Mouse (Mus musculus): Measurements from ENCODE around the gene Ccdc159. TPM values are rescaled to one million over a fixed set of nuclear protein-coding genes. Genes with fewer than 3 reads are reported as not detected.

The Ccdc159 gene
- not detected in 2 replicates for total RNA-seq (2015; ENCODE audit: low replicate concordance)
- not detected in 2 replicates for total RNA-seq (2017; ENCODE audit: low replicate concordance)

DNA sequence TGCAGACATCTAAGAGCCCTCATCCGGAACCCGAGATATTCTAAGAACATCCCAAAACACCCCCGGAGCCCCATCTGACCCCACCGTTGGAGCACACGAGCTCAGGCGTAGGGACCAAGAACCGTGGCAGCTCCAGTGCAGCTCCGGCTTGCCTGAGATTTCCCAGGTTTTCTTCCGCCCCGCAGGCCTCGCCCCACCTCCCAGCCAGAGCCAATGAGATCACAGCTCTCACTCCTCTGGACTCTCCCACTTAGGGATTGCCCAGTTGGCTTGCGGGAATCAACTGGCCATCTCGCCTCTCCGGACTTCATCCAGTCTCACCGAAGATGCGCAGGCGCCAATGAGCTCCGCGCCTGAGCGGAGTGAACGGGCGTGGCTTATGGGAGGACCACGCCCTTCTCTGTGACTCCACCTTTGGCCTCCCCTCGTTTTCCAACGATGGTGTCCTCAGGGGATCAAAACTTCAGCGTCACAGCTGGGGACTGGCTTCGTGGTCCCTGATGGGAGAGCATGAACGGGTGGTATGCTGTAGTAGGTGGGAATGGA, at the start of gene Ccdc159, which contains the start of gene Tmem205:
TSS of gene Ccdc159 (plus strand) at position 264 of the 546 bp plus-strand sequence.
TSS of gene Tmem205 (minus strand) at position 349 of the 546 bp plus-strand sequence.
- 0 out of 2 replicates have a peak, but pooled peaks have one; percentile 51 for ATAC-seq (replicated peaks; ENCODE audit: low FRiP score, poor library complexity, severe bottlenecking)

- no peak for ATAC-seq (replicated peaks; ENCODE audit: low FRiP score, poor library complexity, severe bottlenecking)
Observed at GRCm38 (mm10) chr9:21889229-21889628, 38.0 kb upstream of the Ccdc159 start.

- no peak for ATAC-seq (replicated peaks; ENCODE audit: low FRiP score, poor library complexity, severe bottlenecking)
Observed at GRCm38 (mm10) chr9:21901223-21901820, 25.9 kb upstream of the Ccdc159 start.

- no peak for ATAC-seq (replicated peaks; ENCODE audit: low FRiP score, poor library complexity, severe bottlenecking)
Observed at GRCm38 (mm10) chr9:21904031-21904430, 23.2 kb upstream of the Ccdc159 start.

- no peak for ATAC-seq (replicated peaks; ENCODE audit: low FRiP score, poor library complexity, severe bottlenecking)
Observed at GRCm38 (mm10) chr9:21908216-21908615, 19.1 kb upstream of the Ccdc159 start.

GRCm38 (mm10) chr9:21909474-21910223, 17.6 kb upstream of the Ccdc159 start:
- ATAC-seq (replicated peaks; ENCODE audit: low FRiP score, poor library complexity, severe bottlenecking), result no peak

- no peak for ATAC-seq (replicated peaks; ENCODE audit: low FRiP score, poor library complexity, severe bottlenecking)
Observed at GRCm38 (mm10) chr9:21916851-21917492, 10.3 kb upstream of the Ccdc159 start.

- no peak for ATAC-seq (replicated peaks; ENCODE audit: low FRiP score, poor library complexity, severe bottlenecking)
Observed at GRCm38 (mm10) chr9:21917493-21918034, 9.7 kb upstream of the Ccdc159 start.

GRCm38 (mm10) chr9:21918035-21918592, 9.2 kb upstream of the Ccdc159 start, which contains the start of gene Rab3d:
Gene Rab3d, minus strand, starts transcription at chr9:21918192.
- ATAC-seq (replicated peaks; ENCODE audit: low FRiP score, poor library complexity, severe bottlenecking), result peak; percentile 91

GRCm38 (mm10) chr9:21918692-21919384, 8.4 kb upstream of the Ccdc159 start:
- ATAC-seq (replicated peaks; ENCODE audit: low FRiP score, poor library complexity, severe bottlenecking), result no peak

DNA sequence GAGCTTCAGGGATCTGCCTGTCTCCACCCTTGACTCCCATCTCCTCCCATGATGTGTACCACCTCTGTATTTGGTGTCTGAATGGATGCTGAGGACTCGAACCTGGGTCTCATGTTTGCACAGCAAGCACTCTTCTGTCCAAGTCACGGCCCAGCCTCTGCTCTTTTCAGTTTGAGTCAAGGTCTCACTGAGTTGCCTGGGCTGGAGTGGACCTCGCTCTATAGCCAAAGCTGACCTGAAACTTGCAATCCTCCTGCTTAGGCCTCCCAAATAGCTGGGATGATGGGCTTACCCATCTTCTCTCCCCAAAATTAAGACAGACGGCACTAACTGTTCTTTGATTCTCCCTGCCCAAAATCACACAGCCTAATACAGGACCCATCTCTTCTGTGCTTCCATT, 4.2 kb upstream of the Ccdc159 start:
- no peak for ATAC-seq (replicated peaks; ENCODE audit: low FRiP score, poor library complexity, severe bottlenecking)

DNA sequence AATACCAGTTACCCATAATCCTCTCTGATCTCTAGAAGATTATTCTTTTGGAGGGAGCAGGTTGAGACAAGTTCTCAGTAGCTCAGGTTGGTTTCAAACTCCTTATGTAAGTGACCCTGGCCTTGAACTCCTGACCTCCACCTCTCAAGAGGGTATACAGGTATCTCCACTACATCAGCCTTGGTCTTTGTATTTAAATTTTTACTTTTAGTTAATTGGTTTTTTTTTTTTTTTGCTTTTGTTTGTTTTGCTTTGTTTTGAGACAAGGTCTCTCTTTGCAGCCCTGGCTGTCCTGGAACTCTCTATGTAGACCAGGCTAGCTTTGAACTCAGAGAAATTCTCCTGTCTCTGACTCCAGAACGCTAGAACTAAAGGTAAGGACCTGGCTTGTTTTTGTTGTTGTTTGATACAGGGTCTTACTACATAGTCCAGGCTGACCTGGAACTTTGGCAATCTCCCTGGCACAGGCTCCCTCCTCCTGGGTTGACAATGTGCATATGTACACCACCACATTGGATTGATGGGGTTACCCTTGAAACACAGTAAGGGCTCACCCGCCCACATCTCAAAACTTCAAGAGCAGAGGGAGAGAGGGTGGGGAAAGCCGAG, 3.7 kb upstream of the Ccdc159 start:
- ATAC-seq (replicated peaks; ENCODE audit: low FRiP score, poor library complexity, severe bottlenecking), result no peak

DNA sequence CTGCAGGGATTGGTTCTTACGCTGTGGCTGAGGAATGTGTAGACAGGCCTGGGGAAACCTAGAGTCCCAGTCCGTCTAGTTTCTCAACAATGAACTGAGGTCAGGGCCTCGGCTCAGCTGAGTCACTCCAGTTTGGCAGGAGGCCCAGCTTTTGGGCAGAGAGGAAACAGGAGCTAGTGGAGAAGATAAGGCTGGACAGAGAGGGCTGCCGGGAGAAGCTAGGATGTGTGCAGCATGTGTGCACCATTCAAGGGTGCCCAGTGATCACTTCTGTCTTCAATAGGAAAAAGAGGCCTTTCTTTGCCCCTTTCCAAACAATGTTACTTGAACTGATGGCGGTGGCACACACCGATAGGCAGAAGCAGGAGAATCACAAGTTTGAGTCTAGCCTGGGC, 3.2 kb upstream of the Ccdc159 start:
- ATAC-seq (replicated peaks; ENCODE audit: low FRiP score, poor library complexity, severe bottlenecking), result peak; percentile 81

DNA sequence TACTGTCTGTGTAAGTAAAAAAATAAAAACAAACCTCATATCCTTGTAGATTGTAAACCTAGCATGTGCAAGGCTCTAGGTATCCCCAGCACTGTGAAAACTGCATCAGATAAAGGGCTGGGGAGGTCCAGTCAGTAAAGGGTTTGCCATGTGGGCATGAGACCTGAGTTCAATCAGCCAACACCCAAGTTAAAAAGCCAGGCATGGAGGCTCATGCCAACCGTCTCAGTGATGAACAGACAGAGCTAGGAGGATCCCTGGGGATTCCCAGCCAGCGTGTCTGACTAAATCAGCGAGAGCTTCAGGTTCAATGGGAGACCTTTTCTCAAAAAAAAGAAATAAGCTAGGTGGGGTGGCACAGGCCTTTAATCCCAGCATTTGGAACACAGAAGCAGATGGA, 2.2 kb upstream of the Ccdc159 start:
- no peak for ATAC-seq (replicated peaks; ENCODE audit: low FRiP score, poor library complexity, severe bottlenecking)

- ATAC-seq (replicated peaks; ENCODE audit: low FRiP score, poor library complexity, severe bottlenecking), result no peak
Observed at GRCm38 (mm10) chr9:21925506-21925905, 1.8 kb upstream of the Ccdc159 start.

DNA sequence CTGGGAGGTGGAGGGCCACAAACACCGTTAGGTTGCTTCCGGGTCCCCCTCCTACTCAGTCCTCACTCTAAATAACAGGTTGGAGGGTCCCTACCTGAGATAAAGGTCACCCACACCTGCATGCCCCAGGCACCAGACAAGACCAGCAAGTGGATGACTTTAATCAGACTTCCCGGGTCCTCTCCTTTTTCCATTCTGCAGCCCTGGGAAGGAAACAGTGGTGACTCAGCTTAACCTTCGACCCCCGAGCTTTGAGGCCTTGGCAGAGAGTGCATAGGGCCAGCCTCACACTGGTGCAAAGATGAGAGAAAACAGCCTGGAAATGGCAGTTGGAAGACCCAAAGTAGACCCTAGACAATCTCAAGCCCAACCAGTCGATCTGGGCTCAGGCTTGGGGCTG, 1.1 kb upstream of the Ccdc159 start:
- no peak for ATAC-seq (replicated peaks; ENCODE audit: low FRiP score, poor library complexity, severe bottlenecking)

GRCm38 (mm10) chr9:21926784-21927183, 487 bp upstream of the Ccdc159 start:
- no peak for ATAC-seq (replicated peaks; ENCODE audit: low FRiP score, poor library complexity, severe bottlenecking)

GRCm38 (mm10) chr9:21929208-21929607, 1.9 kb downstream of the Ccdc159 start:
- ATAC-seq (replicated peaks; ENCODE audit: low FRiP score, poor library complexity, severe bottlenecking), result no peak

- ATAC-seq (replicated peaks; ENCODE audit: low FRiP score, poor library complexity, severe bottlenecking), result no peak
Observed at GRCm38 (mm10) chr9:21932006-21932405, 4.7 kb downstream of the Ccdc159 start.

All from erythroblast, adult 5-6 weeks (primary cell).